Mouse (Mus musculus) megakaryocyte, embryonic 14.5 days (primary cell): ENCODE results near the gene Ing4. TPM values are rescaled to one million over a fixed set of nuclear protein-coding genes. Genes with fewer than 3 reads are reported as not detected.

Experiments used
- H3K27me3 ChIP-seq: replicated peaks from 2 replicates; pipeline ENCODE3; 2012; ENCODE audit warnings: inconsistent platforms
- H3K36me3 ChIP-seq: replicated peaks from 2 replicates; pipeline ENCODE3; 2012; ENCODE audit warnings: low read length, inconsistent platforms, mixed read lengths
- H3K4me1 ChIP-seq: 2 replicates; pipeline ENCODE4 v1.6.1; 2012; ENCODE audit warnings: inconsistent platforms
- H3K4me3 ChIP-seq: replicated peaks from 2 replicates; pipeline ENCODE3; 2012; ENCODE audit warnings: moderate library complexity, mild to moderate bottlenecking, inconsistent platforms
- H3K9me3 ChIP-seq: 2 replicates; pipeline ENCODE4 v1.6.1; 2012; ENCODE audit warnings: inconsistent platforms
- FLI1 ChIP-seq: IDR thresholded peaks from 2 replicates; pipeline ENCODE4 v1.6.1; 2012; ENCODE audit warnings: low read length, inconsistent platforms, mixed read lengths
- GATA1 ChIP-seq: IDR thresholded peaks from 3 replicates; pipeline ENCODE4 v1.6.1; 2012; ENCODE audit warnings: mixed read lengths, low read length, inconsistent platforms, borderline replicate concordance
- polyA plus RNA-seq: library from polyadenylated mRNA; stranded (reverse); fragments of >175 nt; gene quantifications from 2 replicates; pipeline ENCODE4 v1.2.3, GENCODE M21; 2012; ENCODE audit warnings: low replicate concordance; ENCODE audit not compliant: insufficient read depth

Ing4 gene
- polyA plus RNA-seq, 1 experiment: 16.8 TPM

DNA sequence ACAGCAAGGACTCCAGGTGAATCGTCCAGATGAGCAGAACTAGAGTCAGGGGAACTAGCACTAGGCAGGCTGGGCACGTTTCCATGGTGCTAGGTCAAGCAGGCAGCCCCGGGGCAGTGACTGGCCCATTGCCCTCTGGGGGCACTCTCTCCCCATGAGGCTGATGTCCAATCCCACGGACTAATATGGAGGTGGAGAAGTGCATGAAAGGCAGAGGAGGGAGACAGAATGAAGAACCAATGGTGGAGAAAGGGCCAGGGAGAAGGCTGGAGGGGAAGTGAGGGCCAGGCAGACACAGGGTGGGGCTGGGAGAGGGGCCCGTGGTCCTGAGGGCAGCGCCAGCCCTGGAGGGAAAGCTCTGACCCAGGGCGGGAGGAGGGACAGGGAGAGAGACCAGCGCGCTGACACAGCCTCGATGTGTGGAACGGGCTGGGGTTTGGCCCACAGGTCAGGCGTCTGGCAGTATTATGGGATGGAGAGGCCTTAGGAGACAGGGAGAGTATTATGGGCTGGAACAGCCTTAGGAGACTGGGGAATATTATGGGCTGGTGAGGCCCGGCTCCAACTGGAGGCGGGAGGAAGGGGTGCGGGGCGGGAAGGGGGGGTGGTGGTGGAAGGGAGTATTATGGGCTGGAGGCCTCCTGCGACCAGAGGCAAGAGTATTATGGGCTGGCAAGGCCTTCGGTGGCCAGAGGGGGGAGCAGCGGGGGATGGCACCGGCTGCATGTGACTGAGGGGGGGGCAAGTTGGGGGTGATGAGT lies 49.2 kb downstream of the Ing4 start:
- Histone ChIP-seq H3K4me3 (peak overlapping the region; percentile 85), H3K4me1 (peaks cover 63% of the 10 kb centered on the region), H3K36me3 (no peaks in the 10 kb centered on the region), H3K27me3 (no peaks in the 10 kb centered on the region), H3K9me3 (no peaks in the 10 kb centered on the region)
- TF ChIP-seq GATA1: no peak
- no peak for TF ChIP-seq FLI1

DNA sequence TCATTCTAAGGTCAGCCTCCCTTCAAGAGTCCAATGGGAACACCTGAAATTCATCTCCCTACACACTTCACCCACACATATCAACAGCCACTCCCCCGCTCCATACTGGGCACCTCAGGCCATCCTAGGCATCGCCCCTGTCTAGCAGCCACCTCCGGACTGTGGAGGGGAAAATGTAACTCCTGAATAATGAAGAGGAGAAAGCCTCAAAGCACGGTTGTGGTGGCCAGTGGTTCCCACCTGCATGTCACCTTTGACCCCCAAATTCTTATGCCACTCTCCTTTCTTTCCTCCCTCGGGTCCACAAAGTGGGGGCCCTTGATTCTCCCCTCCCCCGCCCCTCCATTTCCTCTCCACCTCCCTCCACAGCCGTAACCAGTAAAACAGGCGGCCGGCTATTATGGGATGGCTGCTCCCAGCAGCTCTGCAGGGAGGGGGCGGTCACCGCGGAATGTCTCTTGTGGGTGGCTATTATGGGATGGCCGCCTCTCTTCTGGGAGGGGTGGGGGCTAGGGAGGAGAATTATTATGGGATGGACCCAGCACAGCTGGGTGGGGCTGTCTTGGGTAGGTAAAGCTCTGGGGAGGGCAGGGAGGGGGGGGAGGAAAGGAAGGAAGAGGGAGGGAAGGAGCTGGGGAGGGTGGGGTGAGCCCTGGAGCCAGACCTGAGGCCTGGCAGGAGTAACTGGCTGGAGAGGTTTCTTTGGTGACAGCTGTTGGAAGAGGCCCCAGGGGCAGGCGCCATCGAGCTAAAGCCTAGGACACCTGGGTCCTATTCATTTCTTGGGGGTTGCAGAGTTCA lies 50.2 kb downstream of the Ing4 start:
- H3K27me3 ChIP-seq: no peaks in the 10 kb centered on the region
- H3K4me1 ChIP-seq: peaks cover 60% of the 10 kb centered on the region
- H3K9me3 ChIP-seq: no peaks in the 10 kb centered on the region
- no peaks in the 10 kb centered on the region for H3K36me3 ChIP-seq
- TF ChIP-seq GATA1 (no peak), FLI1 (no peak)
- H3K4me3 ChIP-seq: peak overlapping the region; percentile 85

DNA sequence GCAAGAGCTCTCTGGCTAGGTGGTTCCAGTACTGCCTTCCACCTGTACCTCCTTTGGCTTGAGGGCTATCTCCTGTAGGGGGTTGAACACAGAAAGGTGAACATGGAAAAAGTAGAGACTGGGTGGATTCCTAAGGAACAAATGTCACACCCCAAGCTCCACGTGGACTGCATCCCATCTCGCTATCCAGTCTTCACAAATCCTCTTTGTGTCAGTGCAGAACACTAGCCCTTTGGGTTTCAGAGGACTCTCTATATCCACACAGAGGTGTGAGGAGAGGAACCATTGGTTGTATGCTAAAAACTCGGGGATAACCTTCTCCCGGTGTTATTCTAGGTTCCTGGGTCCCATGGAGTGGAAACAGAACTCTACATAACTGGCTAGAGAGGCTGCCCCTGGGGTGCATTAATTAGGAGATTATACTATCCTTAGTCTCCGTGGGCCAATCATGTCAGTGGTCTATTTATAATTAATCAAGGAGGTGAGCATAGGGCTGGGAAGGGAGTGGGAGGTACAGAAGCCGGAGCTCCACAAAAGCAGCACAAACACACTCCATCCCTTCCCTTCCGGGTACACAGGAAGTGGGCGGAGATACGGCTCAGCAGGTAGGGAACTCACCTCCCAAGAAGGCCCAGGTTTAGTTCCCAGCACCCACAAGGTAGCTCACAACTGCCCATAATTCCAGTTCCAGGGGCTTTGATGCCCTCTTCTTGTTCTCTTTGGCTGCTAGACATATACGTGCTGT lies 51.0 kb downstream of the Ing4 start:
- H3K4me3 ChIP-seq: peak overlapping the region; percentile 85

DNA sequence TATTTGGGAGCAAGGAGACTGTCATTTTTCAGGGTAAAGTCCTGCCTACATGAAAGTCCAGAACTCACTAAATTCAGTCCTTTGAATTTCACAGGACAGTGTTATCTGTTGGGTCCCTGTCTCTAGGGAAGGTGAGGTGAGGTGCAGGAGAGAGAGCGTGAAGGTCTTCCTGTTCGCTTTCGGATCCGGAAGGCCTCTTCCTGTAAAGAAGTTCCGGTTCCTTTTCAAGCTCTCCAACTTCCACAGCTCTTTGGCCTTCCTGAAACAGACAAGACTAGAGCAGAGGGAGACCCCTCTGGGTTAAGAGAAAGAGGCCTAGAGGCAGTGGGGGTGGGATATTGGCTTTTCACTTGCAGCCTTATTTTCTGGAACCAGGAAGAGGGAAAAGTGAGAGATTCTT lies 52.8 kb downstream of the Ing4 start:
- Histone ChIP-seq H3K36me3 (no peaks in the 10 kb centered on the region), H3K4me3 (no peak overlapping the region), H3K4me1 (peaks cover 73% of the 10 kb centered on the region), H3K9me3 (no peaks in the 10 kb centered on the region), H3K27me3 (no peaks in the 10 kb centered on the region)
- no peak for TF ChIP-seq FLI1
- no peak for TF ChIP-seq GATA1

More for the DNA sequence above, 51.0 kb downstream of the Ing4 start:
- peaks cover 67% of the 10 kb centered on the region for H3K4me1 ChIP-seq
- TF ChIP-seq GATA1: no peak
- no peak for TF ChIP-seq FLI1
- H3K27me3 ChIP-seq: no peaks in the 10 kb centered on the region
- no peaks in the 10 kb centered on the region for H3K9me3 ChIP-seq
- H3K36me3 ChIP-seq: no peaks in the 10 kb centered on the region

DNA sequence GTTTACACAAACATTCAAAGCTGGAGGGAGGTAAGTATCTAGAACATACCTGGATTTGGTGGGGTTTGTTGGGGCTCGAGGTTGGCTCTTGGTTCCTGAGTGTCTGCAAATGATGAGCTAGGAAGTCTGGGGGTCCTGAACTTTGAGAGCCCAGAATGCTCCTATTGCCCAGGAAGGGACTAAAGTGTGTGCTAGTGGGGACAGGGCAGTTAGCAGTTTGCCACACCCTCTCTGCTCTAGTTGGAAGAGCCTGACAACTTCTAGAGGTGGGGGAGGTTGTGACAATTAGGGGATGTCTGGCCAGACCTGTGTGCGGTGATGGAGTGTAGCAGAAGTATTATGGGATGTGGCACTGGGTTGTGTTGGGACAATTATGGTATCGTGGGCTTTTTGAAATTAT lies 55.3 kb downstream of the Ing4 start:
- Histone ChIP-seq H3K9me3 (no peaks in the 10 kb centered on the region), H3K4me1 (peaks cover 74% of the 10 kb centered on the region), H3K4me3 (peak overlapping the region; percentile 14), H3K36me3 (peaks cover 22% of the 10 kb centered on the region), H3K27me3 (no peaks in the 10 kb centered on the region)
- TF ChIP-seq GATA1 (no peak), FLI1 (no peak)

DNA sequence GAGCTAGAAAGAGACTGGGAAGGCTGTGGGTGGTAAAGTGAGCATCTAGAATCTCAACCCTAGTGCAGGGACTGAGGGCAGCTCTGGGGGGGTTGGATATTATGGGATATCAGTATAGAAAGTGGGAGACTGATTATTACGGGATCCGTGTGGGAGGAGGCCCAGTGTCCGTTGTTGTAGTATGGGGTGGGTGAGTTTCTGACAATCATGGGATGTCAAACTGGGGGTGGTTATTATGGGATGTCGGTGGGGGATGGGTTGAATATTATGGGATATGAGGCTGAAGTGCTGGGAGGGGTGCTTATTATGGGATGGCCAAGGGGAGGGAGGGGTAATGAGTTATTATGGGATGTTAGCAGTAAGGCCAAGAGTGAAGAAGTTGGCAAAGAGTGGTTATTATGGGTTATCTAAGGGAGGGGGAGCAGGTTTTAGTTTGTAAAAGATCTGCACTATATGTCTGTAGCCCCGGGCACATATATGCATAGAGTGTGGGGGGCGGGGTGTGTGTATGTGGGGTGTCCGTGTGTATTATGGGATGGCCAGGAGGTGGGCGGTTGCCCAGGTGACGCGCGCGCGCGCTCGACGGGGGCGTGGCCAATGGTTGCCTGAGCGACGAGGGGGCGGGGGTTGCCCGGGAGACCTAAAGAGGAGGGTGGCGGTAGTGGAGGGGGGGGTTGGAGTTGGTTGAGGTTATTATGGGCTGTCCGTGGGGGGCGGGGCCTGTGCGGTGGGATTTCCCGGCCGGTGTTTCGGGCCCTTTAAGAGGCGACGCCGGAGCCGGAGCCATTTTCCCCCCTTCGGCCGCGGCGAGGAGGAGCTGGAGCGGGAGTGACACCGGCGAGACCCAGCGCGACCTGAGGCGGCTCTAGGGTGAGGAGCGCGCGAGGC lies 56.1 kb downstream of the Ing4 start, which contains the start of gene Chd4:
Gene Chd4, plus strand, starts transcription at position 591 of the 888 bp plus-strand sequence.
- Histone ChIP-seq H3K27me3 (no peaks in the 10 kb centered on the region), H3K9me3 (no peaks in the 10 kb centered on the region), H3K4me3 (peak within 1 kb of the TSS; percentile 96), H3K4me1 (peaks cover 74% of the 10 kb centered on the region), H3K36me3 (peaks cover 30% of the 10 kb centered on the region)
- TF ChIP-seq FLI1: no peak
- TF ChIP-seq GATA1: no peak

DNA sequence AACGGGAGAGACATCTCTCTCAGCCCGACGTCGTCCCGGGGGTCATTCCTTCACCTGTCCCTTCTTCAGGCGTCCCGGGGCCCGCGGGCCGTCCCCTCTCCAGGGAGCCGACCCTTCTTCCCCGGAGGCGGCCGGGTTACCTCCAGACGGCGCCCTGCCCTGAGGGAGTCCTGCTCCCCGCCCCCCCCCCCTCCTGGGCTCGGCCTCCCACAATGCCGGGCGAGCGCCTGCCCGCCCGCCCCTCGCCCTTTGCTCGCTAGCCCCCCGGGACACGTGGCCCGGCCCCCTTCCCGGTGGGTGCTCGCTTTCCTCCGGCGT lies 56.7 kb downstream of the Ing4 start:
- H3K36me3 ChIP-seq: peaks cover 36% of the 10 kb centered on the region
- H3K4me3 ChIP-seq: peak overlapping the region; percentile 96
- H3K9me3 ChIP-seq: no peaks in the 10 kb centered on the region
- H3K27me3 ChIP-seq: no peaks in the 10 kb centered on the region
- H3K4me1 ChIP-seq: peaks cover 73% of the 10 kb centered on the region
- TF ChIP-seq GATA1 (no peak), FLI1 (no peak)

DNA sequence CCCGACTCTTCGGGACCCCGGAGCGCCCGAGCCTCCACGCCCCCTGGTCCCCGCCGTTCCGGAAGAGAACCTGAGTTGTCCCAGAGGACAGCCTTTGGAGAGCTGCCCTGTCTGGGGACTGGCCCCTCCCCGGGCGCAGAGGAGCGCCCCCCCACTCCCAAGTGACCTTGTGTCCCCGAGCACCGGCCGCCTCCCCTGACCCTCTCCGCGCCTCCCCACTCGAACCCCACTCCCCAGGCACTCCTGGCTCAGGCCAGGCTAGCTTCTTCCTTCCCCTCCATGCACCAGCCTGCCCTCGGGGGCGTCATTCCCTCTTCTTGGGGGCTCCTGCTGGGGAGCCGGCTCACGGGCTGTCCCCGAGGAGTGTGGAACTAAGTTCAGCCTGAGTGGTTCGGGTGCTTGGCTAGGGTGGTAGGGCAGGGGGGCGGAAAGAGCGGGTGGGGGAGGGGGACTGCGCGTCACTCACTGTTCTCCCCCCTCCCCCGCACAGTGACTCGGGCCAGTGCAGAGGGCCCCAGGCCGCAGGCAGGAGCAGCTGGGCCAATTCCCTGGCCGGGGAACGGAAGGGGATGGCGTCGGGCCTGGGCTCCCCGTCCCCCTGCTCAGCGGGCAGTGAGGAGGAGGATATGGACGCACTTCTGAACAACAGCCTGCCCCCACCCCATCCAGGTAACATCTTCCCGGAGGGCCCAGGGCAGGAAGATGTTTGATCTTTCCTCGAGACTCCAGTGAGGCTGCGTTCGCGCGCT lies 57.2 kb downstream of the Ing4 start:
- Histone ChIP-seq H3K36me3 (peaks cover 42% of the 10 kb centered on the region), H3K27me3 (no peaks in the 10 kb centered on the region), H3K4me1 (peaks cover 77% of the 10 kb centered on the region), H3K9me3 (no peaks in the 10 kb centered on the region), H3K4me3 (peak overlapping the region; percentile 96)
- no peak for TF ChIP-seq FLI1
- no peak for TF ChIP-seq GATA1

DNA sequence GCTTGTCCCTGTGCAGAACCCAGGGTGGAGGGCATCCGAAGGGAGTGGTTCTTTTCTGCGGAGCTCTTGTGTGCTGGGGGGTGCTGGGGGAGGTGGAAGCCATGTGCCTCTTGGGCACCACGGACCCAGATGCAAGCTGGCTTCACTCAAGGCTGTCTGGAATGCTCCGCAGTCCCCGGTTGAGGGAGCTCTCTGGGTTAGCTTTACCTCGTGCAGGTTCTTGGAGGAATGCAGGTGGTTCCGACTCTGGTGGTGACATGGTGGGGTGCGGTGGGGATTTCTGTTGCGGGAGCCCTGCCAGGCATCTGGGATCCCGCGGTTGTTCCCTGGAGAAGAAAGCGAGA lies 57.8 kb downstream of the Ing4 start:
- Histone ChIP-seq H3K4me1 (peaks cover 76% of the 10 kb centered on the region), H3K36me3 (peaks cover 47% of the 10 kb centered on the region), H3K9me3 (no peaks in the 10 kb centered on the region), H3K27me3 (no peaks in the 10 kb centered on the region), H3K4me3 (peak overlapping the region; percentile 96)
- no peak for TF ChIP-seq GATA1
- no peak for TF ChIP-seq FLI1
